Mouse (Mus musculus): ENCODE data around the gene Fyb2. TPM values are rescaled to one million over a fixed set of nuclear protein-coding genes. Genes with fewer than 3 reads are reported as not detected.

Gene Fyb2
- under 1 TPM; 0.34 to 0.51 TPM for total RNA-seq (2021)
- long read RNA-seq, experiment 1, partial matches to known transcripts: 1 of 1 reads
- long read RNA-seq, experiment 1, other reads (novel, unspliced or antisense): 0 of 1 reads
- long read RNA-seq, experiment 2: 0 reads

GRCm38 (mm10) chr4:104913291-104914129, at the start of gene Fyb2:
Gene Fyb2 (plus strand): TSS chr4:104913456.
- no peak for DNase-seq (ENCODE audit: low spot score in 2 of 2)

GRCm38 (mm10) chr4:104864397-104864796, 48.9 kb upstream of the Fyb2 start:
- DNase-seq (ENCODE audit: low spot score in 2 of 2): no peak

- DNase-seq (ENCODE audit: low spot score in 2 of 2): no peak
Measured at GRCm38 (mm10) chr4:104869581-104869980, 43.7 kb upstream of the Fyb2 start.

GRCm38 (mm10) chr4:104870196-104870595, 43.1 kb upstream of the Fyb2 start:
- no peak for DNase-seq (ENCODE audit: low spot score in 2 of 2)

- DNase-seq (ENCODE audit: low spot score in 2 of 2): no peak
Measured at GRCm38 (mm10) chr4:104875832-104876231, 37.4 kb upstream of the Fyb2 start.

- no peak for DNase-seq (ENCODE audit: low spot score in 2 of 2)
Measured at GRCm38 (mm10) chr4:104876323-104876722, 36.9 kb upstream of the Fyb2 start, which contains the start of gene C8a. Gene C8a (minus strand): TSS chr4:104876398.

- DNase-seq (ENCODE audit: low spot score in 2 of 2): no peak
Measured at GRCm38 (mm10) chr4:104887486-104887885, 25.8 kb upstream of the Fyb2 start.

- no peak for DNase-seq (ENCODE audit: low spot score in 2 of 2)
Measured at GRCm38 (mm10) chr4:104888499-104889262, 24.6 kb upstream of the Fyb2 start.

GRCm38 (mm10) chr4:104891708-104892107, 21.5 kb upstream of the Fyb2 start:
- DNase-seq (ENCODE audit: low spot score in 2 of 2): no peak

GRCm38 (mm10) chr4:104893588-104893987, 19.7 kb upstream of the Fyb2 start:
- DNase-seq (ENCODE audit: low spot score in 2 of 2): no peak

- no peak for DNase-seq (ENCODE audit: low spot score in 2 of 2)
Measured at GRCm38 (mm10) chr4:104894004-104894734, 19.1 kb upstream of the Fyb2 start.

GRCm38 (mm10) chr4:104902836-104903235, 10.4 kb upstream of the Fyb2 start:
- DNase-seq (ENCODE audit: low spot score in 2 of 2): no peak

- DNase-seq (ENCODE audit: low spot score in 2 of 2): no peak
Measured at GRCm38 (mm10) chr4:104905049-104905448, 8.2 kb upstream of the Fyb2 start.

GRCm38 (mm10) chr4:104911685-104912084, 1.6 kb upstream of the Fyb2 start:
- peak; percentile 64 to 66 for DNase-seq (ENCODE audit: low spot score in 2 of 2)

GRCm38 (mm10) chr4:104914711-104915247, 1.5 kb downstream of the Fyb2 start:
- no peak for DNase-seq (ENCODE audit: low spot score in 2 of 2)

- DNase-seq (ENCODE audit: low spot score in 2 of 2): no peak
Measured at GRCm38 (mm10) chr4:104918017-104918416, 4.8 kb downstream of the Fyb2 start.

GRCm38 (mm10) chr4:104925383-104925782, 12.1 kb downstream of the Fyb2 start:
- no peak for DNase-seq (ENCODE audit: low spot score in 2 of 2)

GRCm38 (mm10) chr4:104929165-104929564, 15.9 kb downstream of the Fyb2 start:
- DNase-seq (ENCODE audit: low spot score in 2 of 2): no peak

- no peak for DNase-seq (ENCODE audit: low spot score in 2 of 2)
Measured at GRCm38 (mm10) chr4:104933620-104934019, 20.4 kb downstream of the Fyb2 start.

GRCm38 (mm10) chr4:104934997-104935396, 21.7 kb downstream of the Fyb2 start:
- DNase-seq (ENCODE audit: low spot score in 2 of 2): no peak

GRCm38 (mm10) chr4:104935436-104935835, 22.2 kb downstream of the Fyb2 start:
- DNase-seq (ENCODE audit: low spot score in 2 of 2): no peak
